Mouse (Mus musculus) ES-E14 (cell line): ENCODE data around the gene Kat7. TPM values are rescaled to one million over a fixed set of nuclear protein-coding genes. Genes with fewer than 3 reads are reported as not detected.

Experiments
- DNase-seq: peaks from one replicate; pipeline ENCODE4 v3.0.0-alpha.2; 2013; ENCODE audit warnings: low read depth, low spot score
- H3K27ac ChIP-seq: 2 replicates; pipeline ENCODE4 v1.5.1; 2012; ENCODE audit warnings: low read depth, mild to moderate bottlenecking, low read length, moderate library complexity, mixed read lengths; ENCODE audit not compliant: poor library complexity, insufficient read depth, severe bottlenecking
- H3K36me3 ChIP-seq: 2 replicates; pipeline ENCODE4 v1.6.1; 2012; ENCODE audit warnings: mild to moderate bottlenecking, low read length, moderate library complexity, mixed read lengths; ENCODE audit not compliant: control insufficient read depth, poor library complexity, insufficient read depth, severe bottlenecking
- H3K4me1 ChIP-seq, 2 experiments: fragments of 150-350 bp in 1 of 2; sonication (generic) in 1 of 2; 2 replicates each; pipeline ENCODE4 v1.6.1; 2012; ENCODE audit warnings: low read length in 2 of 2, mild to moderate bottlenecking in 1 of 2, mixed read lengths in 1 of 2; ENCODE audit not compliant: control insufficient read depth in 2 of 2, insufficient read depth in 2 of 2, poor library complexity in 1 of 2
- H3K4me3 ChIP-seq, 2 experiments: fragments of 150-350 bp in 1 of 2; sonication (generic) in 1 of 2; 2 replicates each; pipeline ENCODE4 v1.5.1; 2012; ENCODE audit warnings: low read length in 2 of 2, low read depth in 1 of 2, mild to moderate bottlenecking in 1 of 2, mixed read lengths in 1 of 2; ENCODE audit not compliant: insufficient read depth in 1 of 2, poor library complexity in 1 of 2, severe bottlenecking in 1 of 2
- H3K9ac ChIP-seq: 2 replicates; pipeline ENCODE4 v1.6.1; 2012; ENCODE audit warnings: low read depth, mild to moderate bottlenecking, low read length, mixed read lengths; ENCODE audit not compliant: poor library complexity, insufficient read depth, severe bottlenecking
- H3K9me3 ChIP-seq: fragments of 150-350 bp; sonication (generic); 2 replicates; pipeline ENCODE4 v1.6.1; 2012; ENCODE audit warnings: low read depth, mild to moderate bottlenecking, low read length; ENCODE audit not compliant: control insufficient read depth, insufficient read depth
- CHD2 ChIP-seq: IDR thresholded peaks from 2 replicates; pipeline ENCODE4 v1.6.1; 2014; ENCODE audit warnings: mild to moderate bottlenecking, low read depth, low read length, inconsistent platforms
- HCFC1 ChIP-seq: IDR thresholded peaks from 2 replicates; pipeline ENCODE4 v1.6.1; 2012; ENCODE audit warnings: low read length, inconsistent platforms, borderline replicate concordance; ENCODE audit not compliant: insufficient read depth
- MAFK ChIP-seq: IDR thresholded peaks from 2 replicates; pipeline ENCODE4 v1.6.1; 2014; ENCODE audit warnings: mild to moderate bottlenecking, low read depth, low read length, inconsistent platforms; ENCODE audit not compliant: insufficient read depth
- ZC3H11A ChIP-seq: IDR thresholded peaks from 2 replicates; pipeline ENCODE4 v1.6.1; 2012; ENCODE audit warnings: low read depth, mild to moderate bottlenecking, inconsistent platforms, low read length, borderline replicate concordance
- ZNF384 ChIP-seq: IDR thresholded peaks from 2 replicates; pipeline ENCODE4 v1.6.1; 2012; ENCODE audit warnings: low read depth, low read length, inconsistent platforms
- in situ Hi-C, 2 experiments: fragments of 600-800 bp; cut with MboI; formaldehyde crosslinking; loops; one replicate each; pipeline ENCODE4 v1.15.1; 2025; ENCODE audit warnings: low sequenced_read_pairs in 2 of 2, inconsistent platforms in 1 of 2; ENCODE audit not compliant: unreplicated experiment in 2 of 2
- total RNA-seq: library from RNA; depleted of rRNA; stranded (reverse); fragments of 300-350 nt; gene quantifications from 2 replicates; pipeline ENCODE4 v1.2.3, GENCODE M21; 2012

Kat7 gene
- total RNA-seq, 1 experiment, result 118 TPM

GRCm38 (mm10) chr11:95247065-95247464, 63.0 kb downstream of the Kat7 start:
- no peak for TF ChIP-seq CHD2
- no peak for TF ChIP-seq ZNF384
- no peak for TF ChIP-seq ZC3H11A
- TF ChIP-seq HCFC1, result no peak
- no peak for TF ChIP-seq MAFK
- no peak overlapping the region for H3K9ac ChIP-seq
- H3K4me1 ChIP-seq, result peaks cover 0 to 3% of the 10 kb centered on the region in 2 experiments; a peak in 1 of 4 replicates
- in situ Hi-C loops, result no loop called here
- no peaks in the 10 kb centered on the region for H3K9me3 ChIP-seq
- H3K36me3 ChIP-seq, result no peaks in the 10 kb centered on the region
- H3K27ac ChIP-seq, result no peak overlapping the region
- no peak overlapping the region for H3K4me3 ChIP-seq
- DNase-seq, result no peak

- in situ Hi-C loops, result no loop called here
- no peak overlapping the region for H3K4me3 ChIP-seq
- no peak for DNase-seq
- TF ChIP-seq ZNF384 (no peak), MAFK (no peak), ZC3H11A (no peak), HCFC1 (no peak), CHD2 (no peak)
- H3K4me1 ChIP-seq, result peaks cover 0 to 6% of the 10 kb centered on the region in 2 experiments; a peak in 1 of 4 replicates
- H3K27ac ChIP-seq, result no peak overlapping the region
- H3K9ac ChIP-seq, result no peak overlapping the region
- no peaks in the 10 kb centered on the region for H3K36me3 ChIP-seq
- H3K9me3 ChIP-seq, result no peaks in the 10 kb centered on the region
These were observed 64.6 kb downstream of the Kat7 start for GRCm38 (mm10) chr11:95245456-95245855.

- in situ Hi-C loops, result no loop called here
- no peaks in the 10 kb centered on the region for H3K9me3 ChIP-seq
- H3K27ac ChIP-seq, result no peak overlapping the region
- H3K4me3 ChIP-seq, result no peak overlapping the region
- no peak overlapping the region for H3K9ac ChIP-seq
- H3K36me3 ChIP-seq, result no peaks in the 10 kb centered on the region
- TF ChIP-seq ZNF384 (no peak), MAFK (no peak), ZC3H11A (no peak), CHD2 (no peak)
- no peak for DNase-seq
- peaks cover 0 to 10% of the 10 kb centered on the region in 2 experiments; a peak in 2 of 4 replicates for H3K4me1 ChIP-seq
These were observed 67.4 kb downstream of the Kat7 start for GRCm38 (mm10) chr11:95242653-95243052.

GRCm38 (mm10) chr11:95238477-95238876, 71.6 kb downstream of the Kat7 start:
- H3K36me3 ChIP-seq, result no peaks in the 10 kb centered on the region
- no peak for TF ChIP-seq CHD2
- TF ChIP-seq HCFC1, result no peak
- no peak for TF ChIP-seq MAFK
- no peak for DNase-seq
- H3K9ac ChIP-seq, result no peak overlapping the region
- H3K4me1 ChIP-seq, result peaks cover 0 to 9% of the 10 kb centered on the region in 2 experiments; a peak in 2 of 4 replicates
- no peak overlapping the region for H3K4me3 ChIP-seq
- in situ Hi-C loops, result loop anchor here (5.0 to 10.0 kb wide), 2 partner anchors 104 to 121 kb away; no protein-coding TSS in a partner anchor
- H3K9me3 ChIP-seq, result no peaks in the 10 kb centered on the region
- no peak overlapping the region for H3K27ac ChIP-seq

GRCm38 (mm10) chr11:95232329-95232696, 77.7 kb downstream of the Kat7 start:
- Histone ChIP-seq H3K4me3 (no peak overlapping the region), H3K9ac (no peak overlapping the region), H3K36me3 (no peaks in the 10 kb centered on the region), H3K4me1 (peaks cover 0 to 3% of the 10 kb centered on the region in 2 experiments; a peak in 1 of 4 replicates), H3K9me3 (no peaks in the 10 kb centered on the region), H3K27ac (no peak overlapping the region)
- DNase-seq, result no peak
- TF ChIP-seq CHD2 (no peak), ZNF384 (no peak), ZC3H11A (no peak), HCFC1 (no peak), MAFK (no peak)
- in situ Hi-C loops, result loop anchor here in 1 of 2 experiments (10.0 kb wide), 1 partner anchor 98 kb away; no protein-coding TSS in a partner anchor
